Mouse (Mus musculus) thymus, adult 2 months (tissue): ENCODE measurements around the gene Ttc23. TPM values are rescaled to one million over a fixed set of nuclear protein-coding genes. Genes with fewer than 3 reads are reported as not detected.

ENCODE experiments used
- DNase-seq: peaks from one replicate; pipeline ENCODE4 v3.0.0; 2021
- H3K27ac ChIP-seq: fragments of 200-500 bp; 2 replicates; pipeline ENCODE4 v1.5.1; 2012; ENCODE audit warnings: low read length, control low read depth; ENCODE audit not compliant: control insufficient read depth, insufficient read depth
- H3K27me3 ChIP-seq: fragments of 200-500 bp; 2 replicates; pipeline ENCODE4 v1.6.1; 2012; ENCODE audit warnings: mild to moderate bottlenecking, low read length, moderate library complexity, mixed read lengths; ENCODE audit not compliant: control insufficient read depth, insufficient read depth
- H3K36me3 ChIP-seq: fragments of 200-500 bp; 2 replicates; pipeline ENCODE4 v1.6.1; 2012; ENCODE audit warnings: mild to moderate bottlenecking, low read length, moderate library complexity; ENCODE audit not compliant: control insufficient read depth, insufficient read depth
- H3K4me1 ChIP-seq: fragments of 200-500 bp; replicated peaks from 2 replicates; pipeline ENCODE4 v1.6.1; 2012; ENCODE audit warnings: low read length; ENCODE audit not compliant: control insufficient read depth, insufficient read depth
- H3K4me3 ChIP-seq: fragments of 200-500 bp; 2 replicates; pipeline ENCODE4 v1.5.1; 2012; ENCODE audit warnings: mild to moderate bottlenecking, low read length, control low read depth, moderate library complexity; ENCODE audit not compliant: control insufficient read depth, insufficient read depth
- CTCF ChIP-seq: fragments of 200-500 bp; IDR thresholded peaks from 2 replicates; pipeline ENCODE4 v1.5.1; 2012; ENCODE audit warnings: mild to moderate bottlenecking, control low read depth, low read length, moderate library complexity, borderline replicate concordance; ENCODE audit not compliant: control insufficient read depth, poor library complexity, insufficient read depth; ENCODE audit errors: extremely low read depth
- POLR2A ChIP-seq: fragments of 200-500 bp; IDR thresholded peaks from 2 replicates; pipeline ENCODE4 v1.6.1; 2012; ENCODE audit warnings: mild to moderate bottlenecking, low read length, control low read depth, moderate library complexity; ENCODE audit not compliant: control insufficient read depth, poor library complexity, insufficient read depth; ENCODE audit errors: extremely low read depth
- WGBS: fragments of 180-500 bp; shearing (Covaris S2); methylation state at CpG from one replicate; pipeline ENCODE4 v1.1.7; 2018; 5-methylcytosine and 5-hydroxymethylcytosine counted together
- polyA plus RNA-seq: library from polyadenylated mRNA; depleted of rRNA; stranded (reverse); fragments of >200 nt; gene quantifications from 2 replicates; pipeline ENCODE4 v1.2.3, GENCODE M21; 2012

Ttc23 gene
- polyA plus RNA-seq, 1 experiment: 4.5 TPM

GRCm38 (mm10) chr7:67716213-67716878, 69.1 kb downstream of the Ttc23 start:
- no peaks in the 10 kb centered on the region for H3K27me3 ChIP-seq
- no peaks in the 10 kb centered on the region for H3K36me3 ChIP-seq
- no peak overlapping the region for H3K4me3 ChIP-seq
- DNase-seq: no peak
- 82% methylated on average over 11 of the region's 11 CpGs for WGBS
- no peak overlapping the region for H3K27ac ChIP-seq
- TF ChIP-seq POLR2A: no peak
- no peak for TF ChIP-seq CTCF
- H3K4me1 ChIP-seq: peaks cover 6% of the 10 kb centered on the region; the same call in 1 of the 2 replicates

DNA sequence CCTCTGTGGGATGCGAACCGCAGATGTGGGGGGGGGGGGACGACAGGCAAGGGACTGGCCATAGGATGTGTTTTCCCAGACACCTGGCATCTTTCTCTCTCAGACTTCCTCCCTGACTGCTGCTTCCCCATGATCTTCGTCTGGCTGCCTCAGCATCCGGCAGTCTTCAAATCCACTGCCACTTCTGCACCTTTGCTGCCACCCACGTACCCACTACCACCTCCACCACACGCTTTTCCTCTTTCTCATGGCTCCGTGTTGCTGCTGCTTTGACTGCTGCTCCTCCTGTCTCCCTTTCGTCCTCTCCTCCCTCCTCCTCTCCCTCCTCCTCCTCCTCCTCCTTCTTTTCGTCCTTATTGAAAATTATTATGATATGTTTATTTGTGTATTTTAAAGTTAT, 69.7 kb downstream of the Ttc23 start:
- Histone ChIP-seq H3K27me3 (no peaks in the 10 kb centered on the region), H3K4me1 (peaks cover 6% of the 10 kb centered on the region; the same call in 1 of the 2 replicates), H3K36me3 (no peaks in the 10 kb centered on the region), H3K27ac (no peak overlapping the region), H3K4me3 (no peak overlapping the region)
- no peak for DNase-seq
- 53% methylated on average over 10 of the region's 10 CpGs for WGBS
- TF ChIP-seq POLR2A (no peak), CTCF (no peak)

DNA sequence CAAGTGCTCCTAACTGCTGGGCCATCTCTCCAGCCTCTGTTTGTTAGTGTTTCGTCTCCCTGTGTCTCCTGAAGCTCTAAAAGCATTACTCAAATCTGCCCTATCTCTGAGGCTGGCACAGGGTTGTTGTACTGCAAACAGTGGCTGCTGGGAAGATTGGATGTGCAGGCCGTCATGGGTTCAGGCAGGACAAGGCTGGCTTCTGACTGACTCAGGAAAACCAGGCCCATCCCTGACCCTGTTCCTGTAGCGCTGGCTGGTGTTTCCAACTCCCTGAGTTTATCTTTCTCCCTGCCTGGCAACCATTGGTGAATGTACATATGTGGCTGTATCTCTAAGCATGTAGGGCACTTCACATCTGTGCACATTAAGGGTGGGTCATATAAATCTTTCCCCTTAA, 70.3 kb downstream of the Ttc23 start:
- Histone ChIP-seq H3K27ac (no peak overlapping the region), H3K27me3 (no peaks in the 10 kb centered on the region), H3K4me1 (peaks cover 6% of the 10 kb centered on the region; the same call in 1 of the 2 replicates), H3K4me3 (no peak overlapping the region), H3K36me3 (no peaks in the 10 kb centered on the region)
- no peak for DNase-seq
- TF ChIP-seq CTCF (no peak), POLR2A (no peak)
- 95% methylated on average over 3 of the region's 3 CpGs for WGBS

- Histone ChIP-seq H3K36me3 (no peaks in the 10 kb centered on the region), H3K4me1 (peaks cover 6% of the 10 kb centered on the region; the same call in 1 of the 2 replicates), H3K4me3 (no peak overlapping the region), H3K27me3 (no peaks in the 10 kb centered on the region), H3K27ac (no peak overlapping the region)
- DNase-seq: no peak
- 90% methylated on average over 8 of the region's 8 CpGs for WGBS
- TF ChIP-seq CTCF: no peak
- no peak for TF ChIP-seq POLR2A
Measured at GRCm38 (mm10) chr7:67718804-67719203, 71.6 kb downstream of the Ttc23 start.

DNA sequence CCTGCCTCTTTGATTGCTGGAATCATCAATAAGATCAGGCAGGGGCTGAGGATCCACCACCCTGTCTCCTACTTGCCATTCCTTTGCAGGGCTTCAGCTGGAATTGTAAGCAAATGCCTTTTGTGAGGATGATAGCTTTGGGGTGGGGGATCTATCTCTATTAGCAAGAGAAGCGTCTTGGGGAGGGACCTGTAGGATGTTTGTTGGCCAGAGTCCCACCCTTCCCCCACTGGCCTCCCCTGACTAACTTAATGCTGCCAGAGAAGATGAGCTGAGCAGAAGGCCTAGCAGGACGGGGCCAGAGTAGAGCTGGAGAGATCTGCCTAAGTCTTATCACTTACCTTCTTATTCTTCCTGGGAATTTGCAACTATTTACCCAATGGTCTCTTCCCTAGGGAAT, 75.0 kb downstream of the Ttc23 start:
- H3K4me1 ChIP-seq: no peaks in the 10 kb centered on the region; the same call in 1 of the 2 replicates
- DNase-seq: no peak

DNA sequence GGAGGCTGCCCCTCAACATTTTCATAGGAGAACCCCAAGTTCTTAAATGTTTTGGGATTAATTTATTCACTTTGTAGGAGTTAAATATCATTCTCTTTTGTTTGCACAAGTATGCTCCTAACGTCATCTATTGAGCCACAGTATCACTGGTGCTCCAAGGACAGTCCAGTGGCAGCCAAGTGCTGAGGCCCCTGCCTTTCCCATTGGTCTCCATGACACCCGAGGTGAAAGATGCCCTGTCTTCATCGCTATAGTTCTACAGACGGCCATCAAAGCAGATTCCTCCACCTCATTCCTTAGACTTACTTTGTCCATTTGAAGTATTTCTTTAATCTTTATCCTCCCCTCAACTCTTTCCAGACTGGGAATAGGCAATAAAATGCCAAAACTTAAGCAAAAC, 77.3 kb downstream of the Ttc23 start:
- Histone ChIP-seq H3K27me3 (no peaks in the 10 kb centered on the region), H3K4me3 (no peak overlapping the region), H3K36me3 (no peaks in the 10 kb centered on the region), H3K27ac (no peak overlapping the region), H3K4me1 (no peaks in the 10 kb centered on the region)
- no peak for DNase-seq
- TF ChIP-seq CTCF (no peak), POLR2A (no peak)
- 92% methylated on average over 4 of the region's 4 CpGs for WGBS

More for the DNA sequence above, 75.0 kb downstream of the Ttc23 start:
- WGBS: 93% methylated on average over 2 of the region's 2 CpGs
- no peak overlapping the region for H3K27ac ChIP-seq
- H3K4me3 ChIP-seq: no peak overlapping the region
- no peaks in the 10 kb centered on the region for H3K36me3 ChIP-seq
- TF ChIP-seq POLR2A (no peak), CTCF (no peak)
- no peaks in the 10 kb centered on the region for H3K27me3 ChIP-seq

GRCm38 (mm10) chr7:67725016-67725415, 77.8 kb downstream of the Ttc23 start:
- TF ChIP-seq CTCF (no peak), POLR2A (no peak)
- no peaks in the 10 kb centered on the region for H3K4me1 ChIP-seq
- H3K4me3 ChIP-seq: no peak overlapping the region
- DNase-seq: no peak
- H3K36me3 ChIP-seq: no peaks in the 10 kb centered on the region
- 92% methylated on average over 9 of the region's 9 CpGs for WGBS
- no peak overlapping the region for H3K27ac ChIP-seq
- no peaks in the 10 kb centered on the region for H3K27me3 ChIP-seq
